Mouse (Mus musculus) E14TG2a.4 (cell line): Measurements from ENCODE around the gene Lexm.

Experiments
- CTCF ChIP-seq: conservative IDR thresholded peaks from 2 replicates; pipeline ENCODE4 v1.5.1; 2014; ENCODE audit warnings: low read length
- NANOG ChIP-seq: IDR thresholded peaks from 2 replicates; pipeline ENCODE4 v1.6.1; 2014; ENCODE audit warnings: borderline replicate concordance, low read length, mixed read lengths
- POU5F1 ChIP-seq: IDR thresholded peaks from 2 replicates; pipeline ENCODE4 v1.6.1; 2014; ENCODE audit warnings: low read length, borderline replicate concordance

GRCm38 (mm10) chr4:106643483-106644217, 26.6 kb upstream of the Lexm start:
- TF ChIP-seq CTCF (no peak), POU5F1 (no peak), NANOG (no peak)
